Mouse (Mus musculus) erythroblast, embryonic 14.5 days (primary cell): ENCODE results near the gene Aarsd1.

Experiments
- GATA1 ChIP-seq: IDR thresholded peaks from 2 replicates; pipeline ENCODE4 v1.6.1; 2012; ENCODE audit warnings: low read length, inconsistent platforms, mixed read lengths
- TAL1 ChIP-seq: IDR thresholded peaks from 3 replicates; pipeline ENCODE4 v1.6.1; 2012; ENCODE audit warnings: low read length, inconsistent platforms, mixed read lengths

GRCm38 (mm10) chr11:101455627-101456026 is 38.2 kb upstream of the Aarsd1 start:
- TF ChIP-seq TAL1 = no peak
- no peak for TF ChIP-seq GATA1
